Mouse (Mus musculus): ENCODE data around the gene Abca3.
"Not testable (repeated sequence)": the region's sequence is repeated elsewhere in the genome, so short reads cannot be mapped to it uniquely, and the experiment has no call there.

Gene Abca3

GRCm38 (mm10) chr17:24388711-24389110 lies 37.0 kb downstream of the Abca3 start:
- peak; percentile 27 to 55 for DNase-seq

GRCm38 (mm10) chr17:24389865-24390264 lies 38.1 kb downstream of the Abca3 start:
- peak; percentile 33 to 38 for DNase-seq

GRCm38 (mm10) chr17:24391149-24391548 lies 39.4 kb downstream of the Abca3 start:
- no peak for DNase-seq

GRCm38 (mm10) chr17:24393527-24393926 lies 41.8 kb downstream of the Abca3 start:
- DNase-seq, result peak in 1 of 2 experiments; percentile 33

- peak; percentile 28 to 34 for DNase-seq
These were observed 42.7 kb downstream of the Abca3 start for GRCm38 (mm10) chr17:24394456-24394855.

GRCm38 (mm10) chr17:24402371-24402770 lies 50.6 kb downstream of the Abca3 start:
- no peak for DNase-seq

- DNase-seq, result no peak
These were observed 55.5 kb downstream of the Abca3 start for GRCm38 (mm10) chr17:24407116-24407803.

- DNase-seq, result peak; percentile 26 to 33
These were observed 61.9 kb downstream of the Abca3 start for GRCm38 (mm10) chr17:24413557-24414211.

- peak; percentile 93 to 95 for DNase-seq
These were observed 62.7 kb downstream of the Abca3 start, which contains the start of gene Rnps1 for GRCm38 (mm10) chr17:24414230-24414976. Gene Rnps1 (plus strand): TSS chr17:24414565.

- no peak for DNase-seq
These were observed 63.3 kb downstream of the Abca3 start for GRCm38 (mm10) chr17:24415011-24415410.

- DNase-seq, result no peak
These were observed 64.4 kb downstream of the Abca3 start for GRCm38 (mm10) chr17:24416051-24416652.

GRCm38 (mm10) chr17:24423114-24423513 lies 71.4 kb downstream of the Abca3 start:
- DNase-seq, result no peak

- no peak for DNase-seq
These were observed 72.7 kb downstream of the Abca3 start for GRCm38 (mm10) chr17:24424489-24424888.

- not testable (repeated sequence) for DNase-seq
These were observed 73.6 kb downstream of the Abca3 start for GRCm38 (mm10) chr17:24425326-24425725.

- DNase-seq, result no peak
These were observed 74.2 kb downstream of the Abca3 start for GRCm38 (mm10) chr17:24425905-24426304.

- DNase-seq, result peak; percentile 98 to 99
These were observed 74.9 kb downstream of the Abca3 start, which contains the start of gene Eci1 for GRCm38 (mm10) chr17:24426471-24427169. Gene Eci1 (plus strand): TSS chr17:24426641.

- DNase-seq, result no peak
These were observed 75.4 kb downstream of the Abca3 start for GRCm38 (mm10) chr17:24427170-24427557.

- no peak for DNase-seq
These were observed 77.6 kb downstream of the Abca3 start for GRCm38 (mm10) chr17:24429201-24429983.

GRCm38 (mm10) chr17:24437016-24437415 lies 85.3 kb downstream of the Abca3 start:
- DNase-seq, result no peak

- no peak for DNase-seq
These were observed 88.6 kb downstream of the Abca3 start for GRCm38 (mm10) chr17:24440377-24440776.

GRCm38 (mm10) chr17:24441148-24441547 lies 89.4 kb downstream of the Abca3 start:
- DNase-seq, result no peak

GRCm38 (mm10) chr17:24442107-24442506 lies 90.4 kb downstream of the Abca3 start:
- DNase-seq, result peak in 1 of 2 experiments; percentile 25

All from lung, adult 18-20 months (tissue).